Mouse (Mus musculus): ENCODE data around the gene Nav2.

GRCm38 (mm10) chr7:49476163-49476562 lies 567.6 kb downstream of the Nav2 start:
- no peak for TF ChIP-seq MYOG (IDR thresholded peaks at IDR 0.05; ENCODE audit: control insufficient read depth in 1 of 3, insufficient read depth in 1 of 3, insufficient read length in 2 of 3, low read depth in 2 of 3)
- no peak for TF ChIP-seq POLR2A (IDR thresholded peaks at IDR 0.05; ENCODE audit: insufficient read length, low read depth)
- TF ChIP-seq TCF12 (IDR thresholded peaks at IDR 0.05; ENCODE audit: insufficient read depth, poor library complexity, severe bottlenecking) = no peak
- TF ChIP-seq REST (IDR thresholded peaks at IDR 0.05; ENCODE audit: insufficient read depth, insufficient read length) = no peak
- TF ChIP-seq MYOD1 (IDR thresholded peaks at IDR 0.05; ENCODE audit: control insufficient read depth in 1 of 3, insufficient read length in 2 of 3, low read depth in 2 of 3) = no peak
- TF ChIP-seq CEBPB (IDR thresholded peaks at IDR 0.05; ENCODE audit: insufficient read depth, poor library complexity, severe bottlenecking) = no peak
